Mouse (Mus musculus) lung, embryonic 16.5 days (tissue): ENCODE measurements around the gene Bpnt1. TPM values are rescaled to one million over a fixed set of nuclear protein-coding genes. Genes with fewer than 3 reads are reported as not detected.

Experiments used
- ATAC-seq: fragments of 200-750 bp; cut with Nextera tagmentation; 2 replicates; pipeline ENCODE4 v1.8.0; 2017; ENCODE audit warnings: low read depth, mild to moderate bottlenecking, moderate library complexity
- H3K27ac ChIP-seq: fragments of 300-500 bp; sonication (generic); 2 replicates; pipeline ENCODE4 v1.5.1; 2014; ENCODE audit warnings: mild to moderate bottlenecking, control low read depth, low read length
- H3K27me3 ChIP-seq: fragments of 300-500 bp; sonication (generic); 2 replicates; pipeline ENCODE4 v1.6.1; 2014; ENCODE audit warnings: low read depth, low read length, mixed read lengths; ENCODE audit not compliant: control insufficient read depth, insufficient read depth
- H3K36me3 ChIP-seq: fragments of 300-500 bp; sonication (generic); 2 replicates; pipeline ENCODE4 v1.6.1; 2014; ENCODE audit warnings: low read length; ENCODE audit not compliant: control insufficient read depth, insufficient read depth
- H3K4me1 ChIP-seq: fragments of 300-500 bp; sonication (generic); replicated peaks from 2 replicates; pipeline ENCODE4 v1.6.1; 2014; ENCODE audit warnings: low read length, mixed read lengths; ENCODE audit not compliant: control insufficient read depth, insufficient read depth
- H3K4me2 ChIP-seq: fragments of 300-500 bp; sonication (generic); 2 replicates; pipeline ENCODE4 v1.6.1; 2014; ENCODE audit warnings: low read depth, low read length, control low read depth
- H3K4me3 ChIP-seq: fragments of 300-500 bp; sonication (generic); 2 replicates; pipeline ENCODE4 v1.5.1; 2014; ENCODE audit warnings: mild to moderate bottlenecking, low read length, control low read depth
- H3K9ac ChIP-seq: fragments of 300-500 bp; sonication (generic); 2 replicates; pipeline ENCODE4 v1.6.1; 2014; ENCODE audit warnings: low read length, control low read depth
- H3K9me3 ChIP-seq: fragments of 300-500 bp; sonication (generic); 2 replicates; pipeline ENCODE4 v1.6.1; 2016; ENCODE audit warnings: low read length; ENCODE audit not compliant: control insufficient read depth
- WGBS: fragments of 180-500 bp; shearing (Covaris S2); extraction: QIAGEN DNeasy Blood & Tissue Kit; methylation state at CpG from one replicate; pipeline ENCODE4 v1.1.7; 2014; 5-methylcytosine and 5-hydroxymethylcytosine counted together
- polyA plus RNA-seq: library from polyadenylated mRNA; unstranded; fragments of >200 nt; fragmentation: Nextera tagmentation; extraction: Ambion mirVana; gene quantifications from 2 replicates; pipeline ENCODE4 v1.2.1, GENCODE M21; 2015

Bpnt1 gene
- polyA plus RNA-seq, 1 experiment from 2014 or later, result 30.5 TPM

DNA sequence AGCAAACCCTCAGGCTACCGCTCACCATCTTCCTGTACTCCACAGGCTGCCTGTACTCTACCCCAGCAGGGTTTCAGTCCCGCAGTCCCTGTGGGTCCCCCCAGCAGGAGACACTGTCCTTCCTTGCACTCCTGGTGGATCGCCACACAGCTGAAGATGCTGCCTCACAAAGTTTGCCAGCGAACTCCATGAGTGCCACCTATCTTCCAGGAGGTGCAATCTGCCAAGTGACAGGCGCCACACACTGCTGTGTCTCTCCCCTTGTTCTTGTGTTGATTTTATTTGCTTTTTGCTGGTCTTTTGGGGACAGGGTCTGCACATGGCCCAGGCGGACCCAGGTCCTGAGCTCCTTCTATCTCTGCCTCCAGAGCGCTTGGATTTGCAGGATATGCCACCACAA is 35.1 kb upstream of the Bpnt1 start:
- Histone ChIP-seq H3K27me3 (no peaks in the 10 kb centered on the region), H3K27ac (no peak overlapping the region), H3K4me1 (no peaks in the 10 kb centered on the region), H3K4me2 (no peak overlapping the region), H3K4me3 (no peak overlapping the region), H3K9ac (no peak overlapping the region), H3K9me3 (no peaks in the 10 kb centered on the region), H3K36me3 (peaks cover 19% of the 10 kb centered on the region)
- ATAC-seq, result no peak
- WGBS, result 92% methylated on average over 7 of the region's 7 CpGs

DNA sequence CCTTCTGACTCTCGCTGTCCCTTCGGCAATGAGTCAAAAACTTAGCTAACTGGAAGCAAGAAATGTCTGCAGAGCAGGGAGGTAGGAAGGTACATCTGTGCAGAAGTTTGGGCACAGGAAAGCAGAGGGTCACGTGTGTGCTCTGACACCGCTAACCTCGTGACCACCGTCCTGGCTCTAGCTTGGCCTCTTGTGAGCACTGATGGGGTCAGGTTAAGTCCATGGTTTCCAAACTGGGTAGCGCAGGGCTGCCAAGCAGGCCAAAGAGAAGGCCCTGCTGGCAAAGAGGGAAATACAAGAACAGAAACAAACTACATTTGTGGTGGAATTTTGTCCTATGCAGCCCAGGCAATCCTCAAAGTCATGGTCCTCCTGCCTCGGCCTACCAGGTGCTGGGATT is 33.5 kb upstream of the Bpnt1 start:
- peaks cover 25% of the 10 kb centered on the region for H3K36me3 ChIP-seq

DNA sequence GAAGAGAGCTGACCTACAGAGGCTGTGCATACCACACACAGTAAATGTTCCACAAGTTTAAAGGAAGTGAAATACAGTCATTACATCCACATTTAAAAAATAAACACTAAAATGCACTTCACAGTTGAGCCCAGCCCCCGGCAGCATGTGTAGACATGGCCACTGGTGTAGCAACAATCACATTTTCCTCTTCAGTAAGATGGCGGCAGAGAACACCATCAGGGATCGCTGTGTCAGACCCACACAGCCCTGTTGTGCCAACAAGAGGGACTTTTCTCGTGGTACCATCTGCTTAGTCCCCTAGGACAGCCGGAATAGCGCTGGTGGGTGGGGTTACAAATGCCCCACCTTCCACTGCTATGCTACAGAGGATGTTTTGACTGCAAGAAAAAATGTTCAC is 29.1 kb upstream of the Bpnt1 start:
- H3K9ac ChIP-seq, result no peak overlapping the region
- WGBS, result 94% methylated on average over 6 of the region's 6 CpGs
- no peak overlapping the region for H3K4me3 ChIP-seq
- ATAC-seq, result no peak
- no peaks in the 10 kb centered on the region for H3K4me1 ChIP-seq
- no peaks in the 10 kb centered on the region for H3K9me3 ChIP-seq
- no peak overlapping the region for H3K27ac ChIP-seq
- no peak overlapping the region for H3K4me2 ChIP-seq
- no peaks in the 10 kb centered on the region for H3K27me3 ChIP-seq
- peaks cover 22% of the 10 kb centered on the region for H3K36me3 ChIP-seq

More for the DNA sequence above, 33.5 kb upstream of the Bpnt1 start:
- no peaks in the 10 kb centered on the region for H3K9me3 ChIP-seq
- H3K27ac ChIP-seq, result no peak overlapping the region
- H3K4me1 ChIP-seq, result no peaks in the 10 kb centered on the region
- no peak overlapping the region for H3K9ac ChIP-seq
- no peak overlapping the region for H3K4me2 ChIP-seq
- no peak overlapping the region for H3K4me3 ChIP-seq
- no peak for ATAC-seq
- 91% methylated on average over 8 of the region's 8 CpGs for WGBS
- no peaks in the 10 kb centered on the region for H3K27me3 ChIP-seq

DNA sequence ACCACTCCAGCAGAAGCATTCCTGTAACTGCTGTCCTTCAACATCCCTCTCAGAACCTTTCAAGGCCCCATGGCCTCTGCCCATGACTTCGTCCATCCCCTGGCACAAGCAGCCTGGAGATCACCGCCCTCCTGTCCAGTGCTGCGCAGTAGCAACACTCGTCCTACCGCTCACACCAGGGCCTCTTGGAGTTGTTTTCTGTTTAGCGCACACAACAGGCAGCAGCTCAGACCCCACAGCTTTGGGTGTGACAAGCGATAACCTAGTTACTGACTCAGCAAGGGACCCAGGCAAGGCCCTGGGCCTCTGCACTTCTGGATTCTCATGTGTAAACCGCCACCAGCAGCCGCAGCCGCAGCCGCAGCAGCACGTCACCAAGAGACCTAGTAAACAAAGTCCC is 25.1 kb upstream of the Bpnt1 start:
- no peak for ATAC-seq
- H3K36me3 ChIP-seq, result peaks cover 19% of the 10 kb centered on the region

DNA sequence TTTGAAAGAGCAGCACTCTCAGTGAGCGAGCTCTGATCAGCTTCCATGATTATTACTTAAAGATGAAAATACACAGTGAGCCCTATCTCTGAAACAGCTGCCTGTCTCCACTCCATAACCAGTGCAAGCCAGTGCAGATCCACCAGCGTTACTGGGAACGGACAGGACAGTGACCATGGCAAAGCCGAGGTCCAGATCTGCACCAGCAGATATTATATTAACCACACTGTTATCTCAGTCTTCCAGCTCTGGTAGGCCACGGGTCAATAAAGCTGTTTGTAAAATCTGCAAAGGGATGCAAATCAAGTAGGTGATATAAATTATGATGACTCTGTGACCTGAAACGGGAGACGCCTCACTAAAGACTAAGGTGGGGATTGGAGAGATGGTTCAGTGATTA is 24.3 kb upstream of the Bpnt1 start:
- Histone ChIP-seq H3K4me3 (no peak overlapping the region), H3K27ac (no peak overlapping the region), H3K4me1 (0 out of 2 replicates have a peak, but pooled peaks cover 3% of the 10 kb centered on the region), H3K9ac (no peak overlapping the region), H3K9me3 (no peaks in the 10 kb centered on the region), H3K4me2 (no peak overlapping the region), H3K27me3 (no peaks in the 10 kb centered on the region), H3K36me3 (peaks cover 22% of the 10 kb centered on the region)
- no peak for ATAC-seq
- 93% methylated on average over 7 of the region's 7 CpGs for WGBS

More for the DNA sequence above, 25.1 kb upstream of the Bpnt1 start:
- Histone ChIP-seq H3K27ac (no peak overlapping the region), H3K4me3 (no peak overlapping the region), H3K27me3 (no peaks in the 10 kb centered on the region), H3K4me1 (0 out of 2 replicates have a peak, but pooled peaks cover 3% of the 10 kb centered on the region), H3K4me2 (no peak overlapping the region), H3K9ac (no peak overlapping the region), H3K9me3 (no peaks in the 10 kb centered on the region)
- WGBS, result 95% methylated on average over 12 of the region's 12 CpGs

DNA sequence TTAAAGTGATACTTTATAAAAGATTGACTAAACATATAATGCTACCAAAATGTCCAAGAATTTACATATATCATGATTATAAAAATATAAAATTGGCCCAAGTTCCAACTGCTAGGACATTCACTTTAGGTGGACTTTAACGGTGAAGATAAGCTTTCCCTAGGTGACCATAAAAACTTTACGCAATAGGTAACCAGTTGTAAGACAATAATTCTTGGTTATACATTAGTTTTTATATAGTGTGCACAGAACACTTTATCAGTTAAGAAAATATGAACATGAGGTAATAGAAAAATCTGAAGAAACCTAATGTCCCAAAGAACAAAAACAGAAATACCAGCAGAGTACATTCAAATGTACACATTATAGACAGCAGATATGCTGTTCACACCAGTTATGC is 23.6 kb upstream of the Bpnt1 start:
- Histone ChIP-seq H3K9me3 (no peaks in the 10 kb centered on the region), H3K36me3 (peaks cover 20% of the 10 kb centered on the region), H3K9ac (no peak overlapping the region), H3K27ac (no peak overlapping the region), H3K4me1 (0 out of 2 replicates have a peak, but pooled peaks cover 3% of the 10 kb centered on the region), H3K4me2 (no peak overlapping the region), H3K27me3 (no peaks in the 10 kb centered on the region), H3K4me3 (no peak overlapping the region)
- WGBS, result 93% methylated on average over 2 of the region's 2 CpGs
- no peak for ATAC-seq

DNA sequence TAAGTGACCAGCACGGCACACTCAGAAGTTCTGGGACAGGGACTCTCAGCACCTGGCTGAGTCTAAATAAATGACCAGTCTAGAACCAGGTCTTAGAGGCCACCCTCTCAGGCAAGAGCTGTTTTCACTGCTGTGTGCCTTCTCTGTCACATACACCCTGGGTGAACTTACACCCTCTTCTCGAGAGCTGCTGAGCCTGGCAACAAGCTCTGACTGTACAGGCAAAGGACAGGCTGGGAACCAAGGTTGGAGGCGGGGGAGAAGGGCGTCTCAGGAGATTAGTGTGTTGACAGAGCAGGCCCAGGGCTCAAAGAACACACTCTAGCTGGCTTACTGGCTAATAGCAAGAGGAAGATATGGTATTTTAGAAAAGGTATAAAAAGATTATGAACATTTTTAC is 23.0 kb upstream of the Bpnt1 start:
- H3K36me3 ChIP-seq, result peaks cover 24% of the 10 kb centered on the region
- 38% methylated on average over 4 of the region's 4 CpGs for WGBS
- H3K27me3 ChIP-seq, result no peaks in the 10 kb centered on the region
- peak; percentile 73 for ATAC-seq
- H3K9me3 ChIP-seq, result no peaks in the 10 kb centered on the region
- H3K4me3 ChIP-seq, result no peak overlapping the region
- H3K4me2 ChIP-seq, result no peak overlapping the region
- 0 out of 2 replicates have a peak, but pooled peaks cover 3% of the 10 kb centered on the region for H3K4me1 ChIP-seq
- no peak overlapping the region for H3K27ac ChIP-seq
- no peak overlapping the region for H3K9ac ChIP-seq

DNA sequence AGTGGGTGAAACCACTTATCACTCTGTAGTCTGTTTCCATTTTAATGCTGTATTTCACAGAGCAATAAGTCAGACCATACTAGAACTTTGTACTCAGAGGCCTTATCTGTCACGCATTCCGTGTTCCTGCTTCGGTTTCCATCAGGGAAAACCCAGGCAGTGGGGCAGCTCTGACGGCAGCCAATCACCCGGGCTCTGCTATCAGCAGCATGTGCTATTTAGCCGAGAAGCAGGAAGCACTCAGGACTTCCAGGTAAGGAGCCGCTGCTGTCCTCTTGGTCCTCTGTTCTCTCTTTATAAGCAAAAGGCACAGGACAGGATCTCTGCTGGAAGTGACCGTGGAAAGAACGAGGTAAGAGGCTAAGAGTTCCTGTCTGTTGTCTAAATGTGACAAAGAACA is 20.0 kb upstream of the Bpnt1 start:
- Histone ChIP-seq H3K9me3 (no peaks in the 10 kb centered on the region), H3K4me2 (no peak overlapping the region), H3K9ac (no peak overlapping the region), H3K27me3 (no peaks in the 10 kb centered on the region), H3K36me3 (peaks cover 24% of the 10 kb centered on the region), H3K27ac (no peak overlapping the region), H3K4me1 (0 out of 2 replicates have a peak, but pooled peaks cover 3% of the 10 kb centered on the region), H3K4me3 (no peak overlapping the region)
- ATAC-seq, result no peak
- 63% methylated on average over 9 of the region's 9 CpGs for WGBS

DNA sequence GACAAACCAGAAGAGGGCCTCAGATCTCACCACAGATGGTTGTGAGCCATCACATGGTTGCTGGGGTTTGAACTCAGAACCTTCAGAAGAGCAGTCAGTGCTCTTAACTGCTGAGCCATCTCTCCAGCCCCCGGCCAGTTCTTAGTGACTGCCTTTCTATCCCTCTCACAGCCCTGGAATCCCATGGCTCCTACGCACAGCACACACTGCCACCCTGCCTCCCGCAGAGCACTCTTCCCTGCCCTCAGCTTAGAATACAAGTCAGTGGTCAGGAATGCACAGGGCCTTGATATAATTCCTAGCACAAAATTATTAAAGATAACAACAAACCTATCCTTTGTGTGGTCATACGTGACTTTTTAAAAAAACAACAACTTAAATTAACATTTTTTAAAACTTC is 17.4 kb upstream of the Bpnt1 start:
- Histone ChIP-seq H3K27ac (no peak overlapping the region), H3K9me3 (no peaks in the 10 kb centered on the region), H3K4me2 (no peak overlapping the region), H3K27me3 (no peaks in the 10 kb centered on the region), H3K36me3 (peaks cover 31% of the 10 kb centered on the region), H3K4me1 (no peaks in the 10 kb centered on the region), H3K9ac (no peak overlapping the region), H3K4me3 (no peak overlapping the region)
- 87% methylated on average over 4 of the region's 4 CpGs for WGBS
- no peak for ATAC-seq
